Comparison of ENCODE assay signal across 20 mouse cellular contexts in genomic region chr2:91137481-91137880, GRCm38 (mm10). TPM values are rescaled to one million over a fixed set of nuclear protein-coding genes. Genes with fewer than 3 reads are reported as not detected.
A peak's percentile ranks its signal among the peaks of the same experiment; 100 is the strongest.
DNase-seq lines count a peak whose midpoint lies in the region; ATAC-seq lines count a peak whose summit lies in the region.
"Had no signal": no experiment of that assay in that cellular context is flagged by ENCODE, and none has a peak within 500 bp of the region (broad histone marks: within the 10 kb centered on the region; RNA-seq: fewer than 3 reads in every experiment).

No protein-coding gene starts in this region.

- no peak for ATAC-seq in heart, embryonic 13.5 days (ENCODE audit: extremely low read depth, insufficient number of reproducible peaks, low FRiP score, low TSS enrichment)
- 0 out of 2 replicates have a peak, but pooled peaks have one; percentile 28 for ATAC-seq in heart, embryonic 14.5 days (ENCODE audit: insufficient number of reproducible peaks, insufficient read depth, low FRiP score, low read depth)
- 0 out of 2 replicates have a peak, but pooled peaks have one; percentile 30 for ATAC-seq in heart, embryonic 16.5 days (replicated peaks; ENCODE audit: extremely low read depth, insufficient read depth, low FRiP score)
- no peak for ATAC-seq in granulocyte monocyte progenitor cell, adult 5-6 weeks (replicated peaks; ENCODE audit: poor library complexity, severe bottlenecking)
- ATAC-seq: CD4-positive, CD25-positive, alpha-beta regulatory T cell, adult 4 months; forebrain, embryonic 16.5 days; intestine, embryonic 16.5 days had no signal

- 74% methylated on average over 6 of the region's 6 CpGs for WGBS in heart, embryonic 10.5 days
- WGBS in heart, embryonic 13.5 days: 58% methylated on average over 6 of the region's 6 CpGs
- 59% methylated on average over 6 of the region's 6 CpGs for WGBS in heart, embryonic 14.5 days
- 60% methylated on average over 6 of the region's 6 CpGs for WGBS in heart, embryonic 16.5 days

- H3K4me2 ChIP-seq in heart, embryonic 13.5 days: no peak overlapping the region
- H3K4me2 ChIP-seq in heart, embryonic 14.5 days (ENCODE audit: low read length): no peak overlapping the region
- no peak overlapping the region for H3K4me2 ChIP-seq in heart, embryonic 16.5 days (ENCODE audit: low read depth, low read length)
- H3K4me2 ChIP-seq: embryonic facial prominence, embryonic 13.5 days; forebrain, embryonic 12.5 days; hindbrain, embryonic 15.5 days had no signal

- no peak overlapping the region; the same call in 1 of the 2 replicates for H3K9ac ChIP-seq in heart, embryonic 13.5 days
- H3K9ac ChIP-seq in heart, embryonic 14.5 days (ENCODE audit: low read length): no peak overlapping the region
- no peak overlapping the region for H3K9ac ChIP-seq in heart, embryonic 16.5 days (ENCODE audit: low read length)
- H3K9ac ChIP-seq: forebrain, embryonic 12.5 days; hindbrain, embryonic 15.5 days had no signal

- H3K4me1 ChIP-seq in heart, embryonic 10.5 days: peaks cover 16% of the 10 kb centered on the region
- peaks cover 27% of the 10 kb centered on the region for H3K4me1 ChIP-seq in heart, embryonic 13.5 days
- H3K4me1 ChIP-seq in heart, embryonic 14.5 days (ENCODE audit: control insufficient read depth in 2 of 2, insufficient read depth in 2 of 2, low read length in 2 of 2): peaks cover 2 to 6% of the 10 kb centered on the region in 2 experiments; a peak in 3 of 4 replicates
- H3K4me1 ChIP-seq in heart, embryonic 16.5 days (ENCODE audit: control insufficient read depth, insufficient read depth, low read length): peaks cover 3% of the 10 kb centered on the region
- H3K4me1 ChIP-seq: embryonic facial prominence, embryonic 13.5 days; forebrain, embryonic 12.5 days; hindbrain, embryonic 15.5 days had no signal

- H3K4me3 ChIP-seq in heart, embryonic 10.5 days: no peak overlapping the region
- H3K4me3 ChIP-seq in heart, embryonic 13.5 days: no peak overlapping the region
- H3K4me3 ChIP-seq in heart, embryonic 14.5 days (ENCODE audit: control insufficient read depth in 1 of 2, insufficient read depth in 1 of 2, low read depth in 1 of 2, low read length in 2 of 2): no peak overlapping the region
- H3K4me3 ChIP-seq in heart, embryonic 16.5 days (ENCODE audit: low read length): no peak overlapping the region
- H3K4me3 ChIP-seq: embryonic facial prominence, embryonic 13.5 days; forebrain, embryonic 12.5 days; hindbrain, embryonic 15.5 days had no signal

- peaks cover 64% of the 10 kb centered on the region for H3K36me3 ChIP-seq in heart, embryonic 10.5 days
- H3K36me3 ChIP-seq in heart, embryonic 13.5 days: peaks cover 65% of the 10 kb centered on the region
- peaks cover 69% of the 10 kb centered on the region for H3K36me3 ChIP-seq in heart, embryonic 14.5 days (ENCODE audit: control insufficient read depth, insufficient read depth, low read length)
- peaks cover 40% of the 10 kb centered on the region for H3K36me3 ChIP-seq in heart, embryonic 16.5 days (ENCODE audit: control insufficient read depth, insufficient read depth)

- no peaks in the 10 kb centered on the region for H3K9me3 ChIP-seq in heart, embryonic 10.5 days
- H3K9me3 ChIP-seq in heart, embryonic 13.5 days: no peaks in the 10 kb centered on the region
- no peaks in the 10 kb centered on the region for H3K9me3 ChIP-seq in heart, embryonic 14.5 days (ENCODE audit: control insufficient read depth, low read length)
- H3K9me3 ChIP-seq in heart, embryonic 16.5 days (replicated peaks; ENCODE audit: control insufficient read depth, low read length): no peaks in the 10 kb centered on the region
- H3K9me3 ChIP-seq: embryonic facial prominence, embryonic 13.5 days; forebrain, embryonic 12.5 days; G1E; hindbrain, embryonic 15.5 days had no signal

- peak; percentile 89 for DNase-seq in heart, adult 11 months
- DNase-seq in heart, embryonic 10.5 days (ENCODE audit: low spot score): no peak
- DNase-seq in heart, postnatal 4 days: no peak
- DNase-seq: adrenal gland, adult 8-10 months; adrenal gland, postnatal 36 days; cerebellum, adult 11-12 months; gastrocnemius, postnatal 10 days; kidney, adult 8-10 months had no signal

- H3K27ac ChIP-seq in heart, embryonic 10.5 days: no peak overlapping the region
- peak overlapping the region; percentile 36; the same call in 1 of the 2 replicates for H3K27ac ChIP-seq in heart, embryonic 13.5 days (replicated peaks)
- H3K27ac ChIP-seq in heart, embryonic 14.5 days (replicated peaks in 1 of 2; ENCODE audit: control insufficient read depth in 1 of 2, insufficient read depth in 1 of 2, low read depth in 2 of 2, low read length in 2 of 2): peak overlapping the region; percentile 10 to 45; a peak in 2 of 4 replicates
- peak overlapping the region; percentile 14; the same call in 1 of the 2 replicates for H3K27ac ChIP-seq in heart, embryonic 16.5 days (ENCODE audit: low read length)
- H3K27ac ChIP-seq: embryonic facial prominence, embryonic 13.5 days; forebrain, embryonic 12.5 days; hindbrain, embryonic 15.5 days had no signal

- H3K27me3 ChIP-seq in heart, embryonic 10.5 days (ENCODE audit: insufficient read depth, poor library complexity, severe bottlenecking): no peaks in the 10 kb centered on the region
- H3K27me3 ChIP-seq in heart, embryonic 13.5 days (replicated peaks): no peaks in the 10 kb centered on the region
- H3K27me3 ChIP-seq in heart, embryonic 14.5 days (ENCODE audit: control insufficient read depth, insufficient read depth, low read length): no peaks in the 10 kb centered on the region
- H3K27me3 ChIP-seq in heart, embryonic 16.5 days (ENCODE audit: control insufficient read depth, insufficient read depth, low read length): no peaks in the 10 kb centered on the region
- H3K27me3 ChIP-seq: embryonic facial prominence, embryonic 13.5 days; forebrain, embryonic 12.5 days; hindbrain, embryonic 15.5 days had no signal

RNA-seq across cellular contexts. Expression of gene Mybpc3, which starts 19.5 kb away (rescaled TPM):
- 450 and 1,030 TPM in 2 replicates for polyA plus RNA-seq in heart, embryonic 10.5 days (2016; fragmentation: Nextera tagmentation; extraction: Ambion mirVana)
- 806 and 882 TPM in 2 replicates for polyA plus RNA-seq in heart, embryonic 13.5 days (2015; fragmentation: Nextera tagmentation; extraction: Ambion mirVana)
- total RNA-seq in heart, postnatal 4 days (2021): 1,000 to 10,000 TPM; 1,781 to 1,857 TPM
- 789 and 806 TPM in 2 replicates for polyA plus RNA-seq in heart, embryonic 14.5 days (2014; fragmentation: Nextera tagmentation; extraction: Ambion mirVana)
- polyA plus RNA-seq in heart, embryonic 16.5 days (2015; fragmentation: Nextera tagmentation; extraction: Ambion mirVana): 1,022 and 1,203 TPM in 2 replicates
- 1.5 TPM in 1 of 2 replicates, not detected in the other for total RNA-seq in granulocyte monocyte progenitor cell, adult 5-6 weeks (2014; fragmentation: Nextera tagmentation)
- 0.62 TPM in 1 of 2 replicates, not detected in the other for total RNA-seq in granulocyte monocyte progenitor cell, adult 5-6 weeks (2017)
- total RNA-seq: adrenal gland, postnatal 36 days; G1E had no signal
- polyA plus RNA-seq: CD4-positive, CD25-positive, alpha-beta regulatory T cell, adult 4 months; forebrain, embryonic 16.5 days; G1E; hindbrain, embryonic 11.5 days; hindbrain, embryonic 15.5 days; intestine, embryonic 16.5 days had no signal

RNA-seq across cellular contexts. Expression of gene Madd, which starts 46.2 kb away (rescaled TPM):
- 6.8 and 7.7 TPM in 2 replicates for polyA plus RNA-seq in heart, embryonic 10.5 days (2016; fragmentation: Nextera tagmentation; extraction: Ambion mirVana)
- 5.1 and 5.9 TPM in 2 replicates for polyA plus RNA-seq in heart, embryonic 13.5 days (2015; fragmentation: Nextera tagmentation; extraction: Ambion mirVana)
- 1 to 10 TPM; 5.2 to 5.5 TPM for total RNA-seq in heart, postnatal 4 days (2021)
- polyA plus RNA-seq in heart, embryonic 14.5 days (2014; fragmentation: Nextera tagmentation; extraction: Ambion mirVana): 5.2 and 5.3 TPM in 2 replicates
- 5.8 and 6.1 TPM in 2 replicates for polyA plus RNA-seq in heart, embryonic 16.5 days (2015; fragmentation: Nextera tagmentation; extraction: Ambion mirVana)
- total RNA-seq in granulocyte monocyte progenitor cell, adult 5-6 weeks (2014; fragmentation: Nextera tagmentation): 49.5 and 64.6 TPM in 2 replicates
- 21.3 and 26.5 TPM in 2 replicates for total RNA-seq in granulocyte monocyte progenitor cell, adult 5-6 weeks (2017)

RNA-seq across cellular contexts. Expression of gene Spi1, which starts 55.3 kb away (rescaled TPM):
- 0.99 and 4.1 TPM in 2 replicates for polyA plus RNA-seq in heart, embryonic 10.5 days (2016; fragmentation: Nextera tagmentation; extraction: Ambion mirVana)
- polyA plus RNA-seq in heart, embryonic 13.5 days (2015; fragmentation: Nextera tagmentation; extraction: Ambion mirVana): 3.5 and 3.9 TPM in 2 replicates
- total RNA-seq in heart, postnatal 4 days (2021): 1 to 10 TPM; 2.7 to 3.5 TPM
- 4.8 and 5.1 TPM in 2 replicates for polyA plus RNA-seq in heart, embryonic 14.5 days (2014; fragmentation: Nextera tagmentation; extraction: Ambion mirVana)
- 3.6 and 5.2 TPM in 2 replicates for polyA plus RNA-seq in heart, embryonic 16.5 days (2015; fragmentation: Nextera tagmentation; extraction: Ambion mirVana)
- 208 and 244 TPM in 2 replicates for total RNA-seq in granulocyte monocyte progenitor cell, adult 5-6 weeks (2014; fragmentation: Nextera tagmentation)
- total RNA-seq in granulocyte monocyte progenitor cell, adult 5-6 weeks (2017): 114 and 139 TPM in 2 replicates

Comparison
In these comparisons a context has a peak if more than half of its experiments do, and no peak if none do; other contexts are left out.
1. ATAC-seq: peak in heart, embryonic 14.5 days (single experiment) and heart, embryonic 16.5 days (single experiment); none in heart, embryonic 13.5 days (single experiment) and granulocyte monocyte progenitor cell, adult 5-6 weeks (single experiment).